Mouse (Mus musculus) layer of hippocampus, postnatal 25 days (tissue): ENCODE measurements around the gene Dnase1l2. TPM values are rescaled to one million over a fixed set of nuclear protein-coding genes. Genes with fewer than 3 reads are reported as not detected.

ENCODE experiments used
- DNase-seq, 2 experiments: peaks; one replicate each; pipeline ENCODE4 v3.0.0; 2022; ENCODE audit warnings: mixed read lengths in 2 of 2, low spot score in 1 of 2; ENCODE audit errors: extremely low spot score in 1 of 2
- total RNA-seq, 2 experiments: library from RNA; stranded (reverse); gene quantifications; 2 replicates each; pipeline ENCODE4 v1.2.3; 2021

Gene Dnase1l2
- total RNA-seq: 1 to 10 TPM; 6.0 to 7.8 TPM

GRCm38 (mm10) chr17:24442632-24443155, at the start of gene Dnase1l2:
Dnase1l2 (minus strand) TSS chr17:24443105.
- no peak for DNase-seq

GRCm38 (mm10) chr17:24490399-24490798, 47.5 kb upstream of the Dnase1l2 start:
- no peak for DNase-seq

GRCm38 (mm10) chr17:24489265-24490030, 46.5 kb upstream of the Dnase1l2 start:
- DNase-seq: no peak

- DNase-seq: no peak
Observed at GRCm38 (mm10) chr17:24488662-24489264, 45.9 kb upstream of the Dnase1l2 start.

- no peak for DNase-seq
Observed at GRCm38 (mm10) chr17:24488186-24488661, 45.3 kb upstream of the Dnase1l2 start, which contains the start of gene Caskin1. Caskin1 (plus strand) TSS chr17:24488601.

GRCm38 (mm10) chr17:24485090-24485860, 42.4 kb upstream of the Dnase1l2 start:
- peak in 1 of 2 experiments; percentile 62 for DNase-seq

- DNase-seq: no peak
Observed at GRCm38 (mm10) chr17:24483495-24483894, 40.6 kb upstream of the Dnase1l2 start.

- DNase-seq: no peak
Observed at GRCm38 (mm10) chr17:24481027-24481815, 38.3 kb upstream of the Dnase1l2 start.

- DNase-seq: no peak
Observed at GRCm38 (mm10) chr17:24480201-24480826, 37.4 kb upstream of the Dnase1l2 start.

GRCm38 (mm10) chr17:24479431-24479830, 36.5 kb upstream of the Dnase1l2 start:
- DNase-seq: no peak

GRCm38 (mm10) chr17:24478663-24479380, 35.9 kb upstream of the Dnase1l2 start, which contains the start of gene Mlst8:
Mlst8 (minus strand) TSS chr17:24479078.
- peak; percentile 98 to 99 for DNase-seq

- no peak for DNase-seq
Observed at GRCm38 (mm10) chr17:24477985-24478600, 35.2 kb upstream of the Dnase1l2 start.

GRCm38 (mm10) chr17:24477053-24477984, 34.4 kb upstream of the Dnase1l2 start:
- no peak for DNase-seq

- DNase-seq: no peak
Observed at GRCm38 (mm10) chr17:24476022-24476776, 33.3 kb upstream of the Dnase1l2 start.

- no peak for DNase-seq
Observed at GRCm38 (mm10) chr17:24475586-24475985, 32.7 kb upstream of the Dnase1l2 start.

- DNase-seq: no peak
Observed at GRCm38 (mm10) chr17:24474557-24474956, 31.7 kb upstream of the Dnase1l2 start.
